Mouse (Mus musculus) ES-Bruce4 (cell line): ENCODE results near the gene Zbtb20.

Experiments
- CTCF ChIP-seq: IDR thresholded peaks from one replicate; pipeline ENCODE4 v1.8.1; 2011; ENCODE audit warnings: low read depth, low read length
- EP300 ChIP-seq: IDR thresholded peaks from 2 replicates; pipeline ENCODE4 v1.6.1; 2011; ENCODE audit warnings: low read depth, low read length; ENCODE audit not compliant: insufficient read depth
- POLR2A ChIP-seq: IDR thresholded peaks from one replicate; pipeline ENCODE4 v1.8.1; 2011; ENCODE audit warnings: low read length; ENCODE audit not compliant: insufficient read depth

GRCm38 (mm10) chr16:43618286-43618685 is 742.6 kb downstream of the Zbtb20 start:
- no peak for TF ChIP-seq POLR2A
- no peak for TF ChIP-seq CTCF
- no peak for TF ChIP-seq EP300
